Mouse (Mus musculus) stomach, embryonic 16.5 days (tissue): ENCODE results near the gene Zbtb32. TPM values are rescaled to one million over a fixed set of nuclear protein-coding genes. Genes with fewer than 3 reads are reported as not detected.
A peak's percentile ranks its signal among the peaks of the same experiment; 100 is the strongest.

Source experiments
- ATAC-seq: fragments of 200-750 bp; cut with Nextera tagmentation; 2 replicates; pipeline ENCODE4 v1.8.0; 2017; ENCODE audit warnings: moderate number of reproducible peaks, moderate TSS enrichment; ENCODE audit not compliant: insufficient read depth, low FRiP score
- H3K27ac ChIP-seq: fragments of 300-500 bp; sonication (generic); 2 replicates; pipeline ENCODE4 v1.5.1; 2014; ENCODE audit warnings: low read length
- H3K27me3 ChIP-seq: fragments of 300-500 bp; sonication (generic); 2 replicates; pipeline ENCODE4 v1.6.1; 2014; ENCODE audit warnings: low read length, control low read depth, mixed read lengths; ENCODE audit not compliant: control insufficient read depth, insufficient read depth
- H3K36me3 ChIP-seq: fragments of 300-500 bp; sonication (generic); 2 replicates; pipeline ENCODE4 v1.6.1; 2014; ENCODE audit warnings: low read length; ENCODE audit not compliant: control insufficient read depth, insufficient read depth
- H3K4me1 ChIP-seq: fragments of 300-500 bp; sonication (generic); 2 replicates; pipeline ENCODE4 v1.6.1; 2014; ENCODE audit warnings: low read length, control low read depth, mixed read lengths; ENCODE audit not compliant: control insufficient read depth, insufficient read depth
- H3K4me2 ChIP-seq: fragments of 300-500 bp; sonication (generic); 2 replicates; pipeline ENCODE4 v1.6.1; 2014; ENCODE audit warnings: low read depth, low read length, mixed read lengths
- H3K4me3 ChIP-seq: fragments of 300-500 bp; sonication (generic); replicated peaks from 2 replicates; pipeline ENCODE4 v1.5.1; 2014; ENCODE audit warnings: mild to moderate bottlenecking, low read length
- H3K9ac ChIP-seq: fragments of 300-500 bp; sonication (generic); 2 replicates; pipeline ENCODE4 v1.6.1; 2014; ENCODE audit warnings: low read length
- H3K9me3 ChIP-seq: fragments of 300-500 bp; sonication (generic); replicated peaks from 2 replicates; pipeline ENCODE4 v1.6.1; 2016; ENCODE audit warnings: low read length, control low read depth; ENCODE audit not compliant: control insufficient read depth
- WGBS: fragments of 180-500 bp; shearing (Covaris S2); extraction: QIAGEN DNeasy Blood & Tissue Kit; methylation state at CpG from one replicate; pipeline ENCODE4 v1.1.7; 2014; 5-methylcytosine and 5-hydroxymethylcytosine counted together
- polyA plus RNA-seq: library from polyadenylated mRNA; unstranded; fragments of >200 nt; fragmentation: Nextera tagmentation; extraction: Ambion mirVana; gene quantifications from 2 replicates; pipeline ENCODE4 v1.2.1, GENCODE M21; 2015

The Zbtb32 gene
- polyA plus RNA-seq, 1 experiment from 2014 or later = 1.4 TPM

DNA sequence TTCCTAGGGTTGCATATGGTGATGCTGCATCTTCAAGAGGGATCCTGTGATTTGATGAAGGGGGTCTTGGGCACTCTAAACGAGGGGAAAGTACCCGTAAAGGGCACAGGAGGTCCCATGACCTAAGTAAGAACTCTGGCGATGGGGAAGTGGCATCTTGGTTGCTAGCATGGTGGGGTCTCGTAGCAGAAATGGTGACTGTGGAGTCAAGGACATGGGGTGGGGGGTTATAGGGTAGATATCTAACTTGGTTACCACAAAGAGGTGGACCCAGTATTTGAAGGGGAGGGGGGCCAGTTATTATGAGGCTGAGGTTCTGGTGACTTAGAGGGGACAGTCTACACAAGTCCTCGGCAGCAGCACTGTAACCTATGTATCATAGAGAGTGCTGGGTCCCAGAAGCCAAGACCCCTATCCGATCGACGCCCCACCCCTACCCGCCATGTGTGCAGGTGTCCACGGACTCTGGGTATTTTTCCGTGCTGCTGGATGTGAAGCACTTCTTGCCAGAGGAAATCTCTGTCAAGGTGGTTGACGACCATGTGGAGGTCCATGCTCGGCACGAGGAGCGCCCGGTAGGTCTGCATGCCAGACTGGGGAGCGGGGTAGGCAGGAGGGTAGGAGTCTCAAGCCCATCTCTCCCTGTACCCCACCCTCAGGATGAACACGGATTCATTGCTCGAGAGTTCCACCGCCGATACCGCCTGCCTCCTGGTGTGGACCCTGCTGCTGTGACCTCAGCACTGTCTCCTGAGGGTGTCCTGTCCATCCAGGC lies 44.7 kb downstream of the Zbtb32 start:
- Histone ChIP-seq H3K4me1 (peaks cover 23% of the 10 kb centered on the region), H3K9me3 (no peaks in the 10 kb centered on the region), H3K4me3 (peak overlapping the region; percentile 78), H3K36me3 (peaks cover 8% of the 10 kb centered on the region; the same call in 1 of the 2 replicates), H3K4me2 (peak overlapping the region; percentile 94), H3K9ac (peak overlapping the region; percentile 84), H3K27ac (peak overlapping the region; percentile 99; the same call in 1 of the 2 replicates), H3K27me3 (no peaks in the 10 kb centered on the region)
- WGBS = 82% methylated on average over 22 of the region's 22 CpGs
- no peak for ATAC-seq

DNA sequence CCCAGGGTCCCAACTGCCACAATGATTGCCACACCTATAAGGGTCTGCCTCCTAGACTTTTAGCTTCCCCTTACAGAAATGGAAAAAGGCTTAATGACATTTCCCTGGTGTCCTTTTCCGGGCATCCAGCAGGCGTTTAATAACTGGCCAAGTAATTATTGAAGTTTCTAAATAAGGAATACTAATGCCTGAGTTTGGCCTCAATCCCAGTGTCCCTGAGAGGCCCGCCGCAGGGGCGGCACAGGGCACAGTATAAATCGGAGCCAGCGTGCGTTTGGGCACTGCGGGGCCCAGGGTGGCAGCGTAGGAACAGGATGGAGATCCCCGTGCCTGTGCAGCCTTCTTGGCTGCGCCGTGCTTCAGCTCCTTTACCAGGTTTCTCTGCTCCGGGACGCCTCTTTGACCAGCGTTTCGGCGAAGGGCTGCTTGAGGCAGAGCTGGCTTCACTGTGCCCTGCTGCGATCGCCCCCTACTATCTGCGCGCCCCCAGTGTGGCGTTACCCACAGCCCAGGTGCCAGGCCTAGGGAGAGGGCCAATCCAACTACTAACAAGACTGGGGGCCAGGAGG lies 45.6 kb downstream of the Zbtb32 start:
- peak overlapping the region; percentile 84 for H3K9ac ChIP-seq
- peak overlapping the region; percentile 78 for H3K4me3 ChIP-seq
- no peaks in the 10 kb centered on the region for H3K9me3 ChIP-seq
- H3K27ac ChIP-seq = peak overlapping the region; percentile 99
- H3K27me3 ChIP-seq = no peaks in the 10 kb centered on the region
- peak overlapping the region; percentile 94 for H3K4me2 ChIP-seq
- WGBS = 3% methylated on average over 23 of the region's 23 CpGs
- H3K36me3 ChIP-seq = peaks cover 8% of the 10 kb centered on the region; the same call in 1 of the 2 replicates
- 0 out of 2 replicates have a peak, but pooled peaks have one; percentile 12 for ATAC-seq
- peaks cover 14% of the 10 kb centered on the region for H3K4me1 ChIP-seq

DNA sequence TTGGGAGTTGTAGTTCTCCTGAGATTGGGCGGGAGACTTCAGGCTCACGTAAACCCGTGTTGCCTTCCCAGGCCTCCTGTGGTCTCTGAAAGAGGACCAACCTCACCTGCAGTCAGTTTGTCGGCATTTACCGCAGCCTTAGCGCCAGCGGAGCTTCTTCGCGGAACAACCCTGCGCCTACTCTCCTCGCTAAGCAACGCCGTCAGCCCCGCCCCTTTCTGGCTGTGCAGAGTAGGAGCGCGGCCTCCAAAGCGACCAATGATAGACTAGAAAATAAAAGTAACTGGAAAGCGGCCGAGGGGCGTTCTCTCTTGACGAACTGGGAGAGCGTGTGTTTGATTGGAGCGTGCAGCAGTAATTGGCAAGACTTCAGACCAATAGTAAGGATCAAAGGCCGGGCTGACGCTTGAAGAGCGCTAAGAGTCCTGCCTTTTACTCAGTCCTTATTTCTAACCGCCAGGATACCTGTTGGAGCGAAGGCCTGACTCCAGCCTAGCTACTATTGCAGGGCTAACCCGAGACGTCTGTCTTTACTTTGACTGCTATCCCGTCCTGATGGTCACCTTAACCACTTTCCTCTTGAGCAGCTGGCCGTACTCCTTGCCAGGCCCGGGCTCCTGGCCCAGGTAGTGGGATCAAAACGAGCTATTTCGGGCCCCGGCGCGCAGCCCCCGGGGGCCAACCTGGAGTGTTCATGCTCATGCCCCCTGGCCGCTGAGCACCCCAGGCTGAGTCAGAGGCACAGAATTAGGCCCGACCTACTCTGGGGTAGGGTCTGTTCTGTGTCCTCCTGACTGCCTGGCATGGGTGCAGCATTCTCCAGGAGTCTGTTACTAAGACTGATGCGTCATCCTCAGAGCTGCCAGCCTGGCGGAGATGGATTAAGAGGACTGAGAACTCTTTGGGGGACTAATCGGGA lies 46.3 kb downstream of the Zbtb32 start, which contains the start of the genes Hspb6 and Proser3:
Gene Hspb6, plus strand, starts transcription at position 77 of the 919 bp plus-strand sequence.
Gene Proser3, minus strand, starts transcription at position 198 of the 919 bp plus-strand sequence.
- WGBS = under 1% methylated on average over 44 of the region's 44 CpGs
- H3K4me2 ChIP-seq = peak within 1 kb of the TSS; percentile 94
- no peaks in the 10 kb centered on the region for H3K27me3 ChIP-seq
- H3K9ac ChIP-seq = peak within 1 kb of the TSS; percentile 85
- H3K4me3 ChIP-seq = peak within 1 kb of the TSS; percentile 78
- H3K4me1 ChIP-seq = peaks cover 12% of the 10 kb centered on the region
- H3K27ac ChIP-seq = peak within 1 kb of the TSS; percentile 99
- peak; percentile 95 for ATAC-seq
- H3K9me3 ChIP-seq = no peaks in the 10 kb centered on the region
- H3K36me3 ChIP-seq = peaks cover 8% of the 10 kb centered on the region; the same call in 1 of the 2 replicates

- H3K9me3 ChIP-seq = no peaks in the 10 kb centered on the region
- H3K4me2 ChIP-seq = peak overlapping the region; percentile 49
- 3% methylated on average over 10 of the region's 10 CpGs for WGBS
- peak overlapping the region; percentile 85 for H3K9ac ChIP-seq
- H3K4me3 ChIP-seq = peak overlapping the region; percentile 78
- peaks cover 8% of the 10 kb centered on the region; the same call in 1 of the 2 replicates for H3K36me3 ChIP-seq
- H3K27ac ChIP-seq = peak overlapping the region; percentile 99
- no peaks in the 10 kb centered on the region for H3K27me3 ChIP-seq
- H3K4me1 ChIP-seq = peaks cover 12% of the 10 kb centered on the region
- peak; percentile 58 for ATAC-seq
Measured at GRCm38 (mm10) chr7:30551445-30552101, 47.1 kb downstream of the Zbtb32 start.

DNA sequence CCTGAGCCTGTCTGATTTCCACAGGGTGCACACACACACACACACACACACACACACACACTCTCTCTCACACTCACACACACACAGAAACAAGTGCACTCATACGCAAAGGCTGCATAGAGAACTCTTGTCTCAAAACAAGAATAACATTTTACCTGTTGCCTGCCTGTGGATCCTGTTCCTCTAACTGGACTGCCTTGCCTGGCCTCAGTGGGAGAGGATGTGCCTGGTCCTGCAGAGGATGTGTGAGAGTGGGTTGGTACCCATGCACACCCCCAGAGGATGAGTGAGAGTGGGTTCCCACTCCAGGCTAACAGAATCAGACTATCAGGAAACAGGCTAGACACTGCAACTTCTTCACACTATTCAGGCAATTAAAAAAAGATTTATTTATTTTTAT lies 48.1 kb downstream of the Zbtb32 start:
- no peak overlapping the region for H3K4me2 ChIP-seq
- no peaks in the 10 kb centered on the region for H3K9me3 ChIP-seq
- WGBS = 100% methylated on average over 1 of the region's 1 CpGs

DNA sequence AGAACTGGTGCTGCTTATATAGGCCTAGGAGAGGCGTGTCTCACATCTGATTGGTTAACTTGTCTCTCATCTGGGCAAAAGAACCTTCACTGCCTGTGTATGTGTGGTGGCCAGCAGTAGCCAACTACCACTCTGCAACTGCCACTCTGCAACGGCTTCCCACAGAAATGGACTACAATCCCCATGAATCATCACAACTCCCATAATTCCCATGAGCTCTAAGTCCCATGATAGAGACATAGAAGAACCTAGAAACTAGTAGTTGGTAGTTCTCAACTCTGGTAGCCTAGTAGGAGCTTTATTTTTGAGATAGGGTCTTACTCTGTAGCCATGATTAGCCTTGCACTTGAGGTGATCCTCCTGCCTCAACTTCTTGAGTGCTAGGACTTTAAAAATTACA lies 48.8 kb downstream of the Zbtb32 start:
- WGBS = 91% methylated on average over 2 of the region's 2 CpGs
- no peak overlapping the region for H3K4me2 ChIP-seq
- H3K27me3 ChIP-seq = no peaks in the 10 kb centered on the region

More for the DNA sequence above, 48.1 kb downstream of the Zbtb32 start:
- Histone ChIP-seq H3K4me1 (peaks cover 12% of the 10 kb centered on the region), H3K9ac (no peak overlapping the region), H3K27me3 (no peaks in the 10 kb centered on the region), H3K4me3 (no peak overlapping the region), H3K27ac (no peak overlapping the region), H3K36me3 (peaks cover 5% of the 10 kb centered on the region; the same call in 1 of the 2 replicates)
- ATAC-seq = no peak

DNA sequence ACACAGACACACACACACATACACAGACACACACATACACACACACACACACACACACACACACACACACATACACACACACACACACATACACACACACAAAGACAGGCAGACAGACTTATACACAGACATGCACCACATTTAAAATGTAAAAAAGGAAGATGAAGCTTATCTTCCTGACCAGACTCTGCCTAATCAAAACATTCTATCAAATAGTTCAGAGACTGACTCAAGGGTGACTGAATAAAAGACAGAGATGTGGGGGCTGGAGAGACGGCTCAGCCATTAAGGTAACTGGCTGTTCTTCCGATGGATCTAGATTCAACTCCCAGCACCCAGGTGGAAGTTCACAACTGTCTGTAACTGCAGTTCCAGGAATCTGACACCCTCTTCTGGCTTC lies 54.4 kb downstream of the Zbtb32 start:
- Histone ChIP-seq H3K9ac (no peak overlapping the region), H3K4me3 (no peak overlapping the region), H3K27me3 (no peaks in the 10 kb centered on the region), H3K36me3 (no peaks in the 10 kb centered on the region), H3K4me2 (no peak overlapping the region), H3K9me3 (no peaks in the 10 kb centered on the region), H3K4me1 (no peaks in the 10 kb centered on the region), H3K27ac (no peak overlapping the region)
- 94% methylated on average over 2 of the region's 2 CpGs for WGBS
- no peak for ATAC-seq

More for the DNA sequence above, 48.8 kb downstream of the Zbtb32 start:
- Histone ChIP-seq H3K27ac (no peak overlapping the region), H3K4me1 (peaks cover 12% of the 10 kb centered on the region), H3K4me3 (no peak overlapping the region), H3K36me3 (no peaks in the 10 kb centered on the region), H3K9ac (no peak overlapping the region), H3K9me3 (no peaks in the 10 kb centered on the region)
- ATAC-seq = no peak

DNA sequence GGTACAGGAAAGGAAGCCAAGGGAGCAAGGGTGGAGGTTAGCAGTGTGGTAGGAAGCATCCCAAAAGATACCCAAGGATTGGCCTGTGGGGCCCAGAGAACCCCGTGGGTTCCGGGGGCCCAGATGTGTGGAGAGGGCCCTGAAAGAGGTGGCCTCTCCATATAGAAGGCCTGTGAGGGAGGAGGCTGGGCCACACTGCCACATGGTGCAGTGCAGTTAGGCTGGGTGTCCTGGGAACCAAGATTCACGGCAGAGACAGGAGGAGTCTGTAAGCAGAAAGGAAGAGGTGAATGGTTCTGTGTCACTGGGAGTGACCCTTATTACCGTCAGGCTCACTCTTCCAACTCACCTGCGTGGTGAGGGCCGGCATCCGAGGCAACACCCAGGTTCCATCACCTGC lies 58.1 kb downstream of the Zbtb32 start:
- no peak for ATAC-seq
- Histone ChIP-seq H3K9ac (no peak overlapping the region), H3K36me3 (no peaks in the 10 kb centered on the region), H3K9me3 (no peaks in the 10 kb centered on the region), H3K27ac (no peak overlapping the region), H3K4me3 (no peak overlapping the region), H3K4me1 (peaks cover 2% of the 10 kb centered on the region), H3K27me3 (no peaks in the 10 kb centered on the region), H3K4me2 (no peak overlapping the region)
- WGBS = 90% methylated on average over 7 of the region's 7 CpGs
